Mouse (Mus musculus): ENCODE results near the gene Tnrc6b.

DNA sequence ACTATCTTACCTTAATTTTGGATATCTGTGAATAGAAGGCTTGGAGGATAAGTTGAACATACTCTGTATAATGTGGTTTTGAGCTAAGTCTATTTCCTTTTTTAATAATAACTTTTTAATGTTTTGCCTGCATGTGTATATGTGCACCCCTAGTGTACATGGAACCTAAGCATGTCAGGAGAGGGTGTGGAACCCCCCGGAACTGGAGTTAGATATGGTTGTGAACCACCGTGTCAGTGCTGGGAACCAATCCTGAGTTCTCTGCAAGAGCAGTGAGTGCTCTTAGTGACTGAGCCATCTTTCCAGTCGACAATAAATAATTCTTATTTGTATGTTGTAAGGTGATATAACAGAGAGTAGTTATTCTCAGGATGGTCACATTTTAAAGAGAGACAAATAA is 49.4 kb downstream of the Tnrc6b start:
- TF ChIP-seq CTCF (IDR thresholded peaks at IDR 0.05; ENCODE audit: insufficient read depth, low read depth, low read length): no peak
- TF ChIP-seq POLR2A (IDR thresholded peaks at IDR 0.05; ENCODE audit: insufficient read depth, low read depth, low read length): no peak
